Mouse (Mus musculus) midbrain, postnatal 0 days (tissue): ENCODE data around the gene Rapgef5. TPM values are rescaled to one million over a fixed set of nuclear protein-coding genes. Genes with fewer than 3 reads are reported as not detected.

Experiments
- ATAC-seq: fragments of 200-750 bp; cut with Nextera tagmentation; 2 replicates; pipeline ENCODE4 v1.8.0; 2017; ENCODE audit warnings: moderate number of reproducible peaks, mild to moderate bottlenecking, moderate TSS enrichment, moderate library complexity; ENCODE audit not compliant: low FRiP score
- DNase-seq: peaks from one replicate; pipeline ENCODE4 v3.0.0-alpha.2; 2015; ENCODE audit warnings: low spot score
- H3K27ac ChIP-seq: fragments of 300-500 bp; sonication (generic); 2 replicates; pipeline ENCODE4 v1.5.1; 2014; ENCODE audit warnings: low read depth, mild to moderate bottlenecking, low read length, mixed read lengths
- H3K27me3 ChIP-seq: fragments of 300-500 bp; sonication (generic); 2 replicates; pipeline ENCODE4 v1.6.1; 2014; ENCODE audit warnings: low read length, control low read depth, mixed read lengths; ENCODE audit not compliant: insufficient read depth
- H3K36me3 ChIP-seq: fragments of 300-500 bp; sonication (generic); 2 replicates; pipeline ENCODE4 v1.6.1; 2014; ENCODE audit warnings: low read length, control low read depth, mixed read lengths; ENCODE audit not compliant: insufficient read depth
- H3K4me1 ChIP-seq: fragments of 300-500 bp; sonication (generic); 2 replicates; pipeline ENCODE4 v1.6.1; 2014; ENCODE audit warnings: mild to moderate bottlenecking, control low read depth, antibody characterized with exemption, low read length, mixed read lengths; ENCODE audit not compliant: insufficient read depth
- H3K4me2 ChIP-seq: fragments of 300-500 bp; sonication (generic); 2 replicates; pipeline ENCODE4 v1.6.1; 2014; ENCODE audit warnings: low read depth, mild to moderate bottlenecking, low read length, mixed read lengths; ENCODE audit not compliant: poor library complexity, severe bottlenecking
- H3K4me3 ChIP-seq: fragments of 300-500 bp; sonication (generic); 2 replicates; pipeline ENCODE4 v1.5.1; 2014; ENCODE audit warnings: low read depth, mild to moderate bottlenecking, low read length, moderate library complexity
- H3K9ac ChIP-seq: fragments of 300-500 bp; sonication (generic); replicated peaks from 2 replicates; pipeline ENCODE4 v1.6.1; 2014; ENCODE audit warnings: mild to moderate bottlenecking, low read length, moderate library complexity, mixed read lengths; ENCODE audit not compliant: poor library complexity, severe bottlenecking
- H3K9me3 ChIP-seq: fragments of 300-500 bp; sonication (generic); 2 replicates; pipeline ENCODE4 v1.6.1; 2016; ENCODE audit warnings: low read length, control low read depth
- CTCF ChIP-seq: IDR thresholded peaks from 2 replicates; pipeline ENCODE4 v1.5.1; 2016; ENCODE audit warnings: antibody characterized with exemption, mild to moderate bottlenecking
- WGBS: fragments of 180-500 bp; shearing (Covaris S2); extraction: QIAGEN DNeasy Blood & Tissue Kit; methylation state at CpG from one replicate; pipeline ENCODE4 v1.1.7; 2014; 5-methylcytosine and 5-hydroxymethylcytosine counted together
- polyA plus RNA-seq: library from polyadenylated mRNA; unstranded; fragments of >200 nt; fragmentation: Nextera tagmentation; extraction: Ambion mirVana; gene quantifications from 2 replicates; pipeline ENCODE4 v1.2.1, GENCODE M21; 2015
- total RNA-seq: library from RNA; depleted of rRNA; stranded (reverse); fragments of >200 nt; gene quantifications from 2 replicates; pipeline ENCODE4 v1.2.3, GENCODE M21; 2014

Gene Rapgef5
- total and polyA plus RNA-seq, 2 experiments from 2014 or later: 25.9 to 54.3 TPM

DNA sequence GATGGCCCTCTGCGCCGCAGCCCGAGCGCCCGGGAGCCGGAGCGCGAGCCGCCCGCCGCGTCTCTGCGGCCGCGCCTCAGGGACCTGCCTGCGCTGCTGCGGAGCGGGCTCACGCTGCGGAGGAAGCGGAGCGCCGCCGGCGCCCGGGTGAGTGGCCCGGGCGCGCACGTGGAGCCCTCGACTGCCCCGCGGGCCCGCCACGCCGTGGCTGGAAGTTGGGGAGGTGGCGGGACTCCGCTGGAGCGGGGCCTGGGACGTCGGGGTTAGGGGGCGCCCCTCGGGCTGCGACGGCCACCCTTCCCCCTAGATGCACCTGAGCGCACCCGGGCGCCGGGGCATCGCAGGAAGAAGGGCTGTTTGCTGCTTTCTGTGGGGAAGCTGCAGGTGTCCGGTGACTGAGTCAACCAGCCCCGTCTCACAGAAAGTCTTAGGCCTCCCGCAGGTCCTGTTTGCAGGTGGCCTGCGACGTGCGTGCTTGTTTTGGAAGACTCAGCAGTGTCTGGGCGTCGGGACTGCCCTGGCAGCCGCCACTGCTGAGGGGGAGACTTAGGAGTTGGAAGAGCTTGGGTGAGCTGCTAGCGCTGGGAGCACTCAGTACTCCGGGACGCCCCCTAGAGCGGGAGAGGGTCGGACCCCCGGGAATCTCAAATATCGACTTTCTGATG, 17.9 kb downstream of the Rapgef5 start:
- Histone ChIP-seq H3K36me3 (no peaks in the 10 kb centered on the region), H3K4me1 (no peaks in the 10 kb centered on the region), H3K4me2 (peak overlapping the region; percentile 92), H3K27ac (peak overlapping the region; percentile 43; the same call in 1 of the 2 replicates), H3K9me3 (no peaks in the 10 kb centered on the region), H3K27me3 (peaks cover 6% of the 10 kb centered on the region; the same call in 1 of the 2 replicates), H3K4me3 (peak overlapping the region; percentile 69), H3K9ac (peak overlapping the region; percentile 71)
- DNase-seq (peak; percentile 31), ATAC-seq (peak; percentile 78)
- peak; percentile 25 for TF ChIP-seq CTCF
- under 1% methylated on average over 44 of the region's 66 CpGs for WGBS

DNA sequence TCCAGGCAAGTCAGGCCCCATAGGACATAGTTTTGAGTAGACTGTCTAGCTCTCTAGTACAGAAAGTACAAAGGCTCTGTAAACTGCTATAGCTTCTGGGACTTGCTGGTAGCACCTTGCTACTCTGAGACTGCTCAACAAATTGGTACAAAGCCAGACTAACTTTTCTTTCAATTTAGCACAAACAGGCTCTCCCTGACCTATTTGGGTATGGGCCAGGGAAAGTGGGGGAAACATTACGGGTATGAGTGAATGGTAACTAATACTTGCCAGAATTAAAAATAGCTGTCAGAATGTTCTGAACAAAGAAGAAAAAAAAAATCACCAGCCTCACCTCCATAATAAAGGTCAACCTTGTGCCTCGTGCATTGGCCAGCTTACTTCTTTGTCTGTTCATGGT, 24.1 kb downstream of the Rapgef5 start:
- TF ChIP-seq CTCF: no peak
- H3K4me1 ChIP-seq: no peaks in the 10 kb centered on the region
- H3K27ac ChIP-seq: no peak overlapping the region
- DNase-seq (no peak), ATAC-seq (no peak)
- 73% methylated on average over 2 of the region's 2 CpGs for WGBS
- H3K36me3 ChIP-seq: no peaks in the 10 kb centered on the region
- H3K4me2 ChIP-seq: no peak overlapping the region
- H3K4me3 ChIP-seq: no peak overlapping the region
- no peaks in the 10 kb centered on the region for H3K9me3 ChIP-seq
- no peak overlapping the region for H3K9ac ChIP-seq
- peaks cover 5% of the 10 kb centered on the region; the same call in 1 of the 2 replicates for H3K27me3 ChIP-seq

DNA sequence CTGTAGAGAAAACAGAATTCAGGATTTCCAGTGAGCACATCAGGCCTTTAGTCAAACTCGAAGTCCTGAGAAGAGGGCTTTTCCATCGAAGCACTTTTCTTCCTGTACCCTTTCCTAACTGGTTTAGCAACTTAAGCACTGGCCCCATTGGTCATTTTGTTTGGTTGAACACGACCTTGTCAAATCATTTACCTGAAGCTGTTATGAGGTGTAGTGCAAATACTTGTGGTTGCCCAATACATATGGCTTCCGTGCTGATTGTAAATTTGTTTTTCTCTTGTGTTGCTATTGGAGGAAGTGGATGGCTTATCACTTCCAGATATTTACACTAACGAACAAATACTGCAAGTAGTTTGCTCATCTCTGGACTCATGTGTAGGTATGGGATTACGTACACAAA, 29.0 kb downstream of the Rapgef5 start:
- no peak overlapping the region for H3K4me2 ChIP-seq
- H3K4me1 ChIP-seq: no peaks in the 10 kb centered on the region
- H3K9me3 ChIP-seq: no peaks in the 10 kb centered on the region
- no peak overlapping the region for H3K4me3 ChIP-seq
- TF ChIP-seq CTCF: no peak
- no peaks in the 10 kb centered on the region for H3K36me3 ChIP-seq
- 88% methylated on average over 6 of the region's 6 CpGs for WGBS
- H3K9ac ChIP-seq: no peak overlapping the region
- no peaks in the 10 kb centered on the region for H3K27me3 ChIP-seq
- DNase-seq (no peak), ATAC-seq (no peak)
- no peak overlapping the region for H3K27ac ChIP-seq

DNA sequence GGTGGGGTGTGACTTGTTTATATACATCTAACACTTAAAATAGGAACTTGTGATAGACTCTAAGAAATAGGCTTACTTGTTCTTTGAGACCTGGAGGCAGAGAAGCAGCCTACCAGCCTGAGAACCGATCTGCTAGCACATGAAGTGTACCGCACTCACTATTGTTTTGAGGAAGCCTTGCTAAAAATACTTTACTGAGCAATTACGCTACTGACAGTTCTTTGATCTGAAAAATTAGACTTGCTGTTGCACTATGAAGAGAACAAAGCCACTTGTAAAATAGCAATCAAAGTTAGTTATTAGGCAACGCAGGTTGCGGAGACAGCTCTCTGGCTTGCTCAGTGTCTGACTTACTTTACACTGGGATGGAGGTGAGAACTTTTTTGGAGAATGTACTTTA, 37.1 kb downstream of the Rapgef5 start:
- no peaks in the 10 kb centered on the region for H3K27me3 ChIP-seq
- no peak for ATAC-seq
- no peak overlapping the region for H3K9ac ChIP-seq
- DNase-seq: no peak
- H3K9me3 ChIP-seq: no peaks in the 10 kb centered on the region
- 85% methylated on average over 5 of the region's 5 CpGs for WGBS
- H3K36me3 ChIP-seq: no peaks in the 10 kb centered on the region
- no peak overlapping the region for H3K4me3 ChIP-seq
- no peak for TF ChIP-seq CTCF
- H3K27ac ChIP-seq: no peak overlapping the region
- H3K4me1 ChIP-seq: no peaks in the 10 kb centered on the region
- H3K4me2 ChIP-seq: no peak overlapping the region

GRCm38 (mm10) chr12:117554612-117555063, 38.4 kb downstream of the Rapgef5 start:
- H3K9me3 ChIP-seq: no peaks in the 10 kb centered on the region
- ATAC-seq: no peak
- WGBS: 93% methylated on average over 1 of the region's 1 CpGs
- no peak overlapping the region for H3K27ac ChIP-seq
- H3K9ac ChIP-seq: no peak overlapping the region
- no peak overlapping the region for H3K4me2 ChIP-seq
- H3K4me1 ChIP-seq: no peaks in the 10 kb centered on the region
- DNase-seq: no peak
- no peak overlapping the region for H3K4me3 ChIP-seq
- no peaks in the 10 kb centered on the region for H3K27me3 ChIP-seq
- no peaks in the 10 kb centered on the region for H3K36me3 ChIP-seq
- no peak for TF ChIP-seq CTCF

GRCm38 (mm10) chr12:117560450-117560849, 44.2 kb downstream of the Rapgef5 start:
- Histone ChIP-seq H3K4me2 (no peak overlapping the region), H3K9ac (no peak overlapping the region), H3K27ac (no peak overlapping the region), H3K36me3 (no peaks in the 10 kb centered on the region), H3K27me3 (no peaks in the 10 kb centered on the region), H3K9me3 (no peaks in the 10 kb centered on the region), H3K4me3 (no peak overlapping the region), H3K4me1 (no peaks in the 10 kb centered on the region)
- DNase-seq (no peak), ATAC-seq (no peak)
- WGBS: 87% methylated on average over 11 of the region's 11 CpGs
- no peak for TF ChIP-seq CTCF
